Mouse (Mus musculus): ENCODE data around the gene Slc43a1. TPM values are rescaled to one million over a fixed set of nuclear protein-coding genes. Genes with fewer than 3 reads are reported as not detected.

Slc43a1 gene
- polyA plus RNA-seq, 1 experiment from 2014 or later, result 2.6 TPM

DNA sequence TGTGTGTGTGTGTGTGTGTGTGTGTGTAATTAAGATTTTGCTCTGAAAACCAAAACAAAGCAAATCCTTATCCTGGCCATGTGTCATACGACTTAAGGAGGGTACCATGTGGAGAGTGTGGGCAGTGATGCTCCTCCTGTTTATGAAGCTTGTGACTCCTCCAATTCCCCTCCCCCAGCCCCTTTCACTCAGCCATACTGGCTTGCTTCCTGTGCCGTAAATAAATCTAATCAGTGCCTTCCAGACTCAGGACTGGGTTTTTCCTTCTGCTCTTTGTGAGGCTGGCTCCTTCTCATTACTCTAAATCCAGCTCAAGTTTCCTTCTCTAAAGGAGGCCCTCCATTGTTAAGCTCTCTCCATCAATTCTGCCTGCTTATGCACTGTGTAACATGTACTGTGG is 15.4 kb upstream of the Slc43a1 start:
- Histone ChIP-seq H3K27me3 (replicated peaks; ENCODE audit: control insufficient read depth, insufficient read depth, low read length) (peaks cover 5% of the 10 kb centered on the region), H3K9ac (replicated peaks; ENCODE audit: low read depth, low read length) (no peak overlapping the region), H3K4me2 (ENCODE audit: low read length) (no peak overlapping the region), H3K9me3 (ENCODE audit: control insufficient read depth, low read length) (no peaks in the 10 kb centered on the region), H3K4me1 (replicated peaks; ENCODE audit: control insufficient read depth, insufficient read depth, low read length) (peaks cover 8% of the 10 kb centered on the region), H3K4me3 (replicated peaks; ENCODE audit: low read length) (no peak overlapping the region), H3K36me3 (ENCODE audit: control insufficient read depth, insufficient read depth) (no peaks in the 10 kb centered on the region), H3K27ac (ENCODE audit: low read length) (no peak overlapping the region)
- 51% methylated on average over 2 of the region's 2 CpGs for WGBS
- no peak for ATAC-seq

DNA sequence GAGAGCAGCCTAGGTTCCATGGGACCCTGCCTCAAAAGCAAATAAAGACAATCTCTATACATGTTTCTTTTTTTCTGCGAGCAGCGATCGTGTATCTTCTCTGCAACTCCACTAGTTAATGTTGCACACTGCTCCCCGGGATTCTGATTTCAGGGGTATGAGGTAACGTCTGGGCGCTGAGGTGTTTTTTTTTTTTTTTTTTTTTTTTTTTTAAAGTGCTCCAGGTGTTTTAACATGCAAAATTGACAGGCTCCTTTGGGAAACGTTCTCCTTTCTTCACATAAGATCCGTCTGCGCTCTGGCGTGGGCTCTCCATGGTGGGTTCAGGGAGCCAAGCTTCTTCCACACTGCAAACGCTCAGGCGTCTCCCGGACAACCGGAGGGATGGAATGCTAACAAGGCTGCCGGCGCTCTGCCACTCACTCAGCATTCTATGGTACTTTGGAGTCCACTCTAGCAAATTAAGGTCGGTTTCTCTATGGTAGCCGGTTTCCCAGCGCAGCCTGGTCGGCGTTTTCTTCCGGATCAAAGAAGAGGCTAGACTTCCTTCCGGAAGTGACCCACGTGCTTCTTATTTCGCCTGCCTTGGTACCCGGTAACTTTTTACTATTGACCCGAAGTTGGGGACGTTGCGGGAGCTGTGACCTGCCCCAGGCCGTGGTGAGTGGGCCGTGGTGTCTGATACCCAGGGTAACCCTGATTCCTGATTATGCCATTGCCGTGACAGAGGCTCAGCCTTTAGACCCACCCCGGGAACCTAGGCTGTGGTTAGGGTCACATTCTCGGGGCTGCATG is 12.0 kb upstream of the Slc43a1 start, which contains the start of gene Timm10:
Timm10 (plus strand) TSS at position 510 of the 795 bp plus-strand sequence.
- Histone ChIP-seq H3K4me2 (ENCODE audit: low read length) (peak within 1 kb of the TSS; percentile 100), H3K9me3 (ENCODE audit: control insufficient read depth, low read length) (no peaks in the 10 kb centered on the region), H3K27me3 (replicated peaks; ENCODE audit: control insufficient read depth, insufficient read depth, low read length) (0 out of 2 replicates have a peak, but pooled peaks cover 2% of the 10 kb centered on the region), H3K36me3 (ENCODE audit: control insufficient read depth, insufficient read depth) (no peaks in the 10 kb centered on the region; the same call in 1 of the 2 replicates), H3K4me1 (replicated peaks; ENCODE audit: control insufficient read depth, insufficient read depth, low read length) (peaks cover 11% of the 10 kb centered on the region), H3K9ac (replicated peaks; ENCODE audit: low read depth, low read length) (peak within 1 kb of the TSS; percentile 64), H3K27ac (ENCODE audit: low read length) (peak within 1 kb of the TSS; percentile 58; the same call in 1 of the 2 replicates), H3K4me3 (replicated peaks; ENCODE audit: low read length) (peak within 1 kb of the TSS; percentile 94)
- ATAC-seq, result peak; percentile 95
- under 1% methylated on average over 34 of the region's 34 CpGs for WGBS

DNA sequence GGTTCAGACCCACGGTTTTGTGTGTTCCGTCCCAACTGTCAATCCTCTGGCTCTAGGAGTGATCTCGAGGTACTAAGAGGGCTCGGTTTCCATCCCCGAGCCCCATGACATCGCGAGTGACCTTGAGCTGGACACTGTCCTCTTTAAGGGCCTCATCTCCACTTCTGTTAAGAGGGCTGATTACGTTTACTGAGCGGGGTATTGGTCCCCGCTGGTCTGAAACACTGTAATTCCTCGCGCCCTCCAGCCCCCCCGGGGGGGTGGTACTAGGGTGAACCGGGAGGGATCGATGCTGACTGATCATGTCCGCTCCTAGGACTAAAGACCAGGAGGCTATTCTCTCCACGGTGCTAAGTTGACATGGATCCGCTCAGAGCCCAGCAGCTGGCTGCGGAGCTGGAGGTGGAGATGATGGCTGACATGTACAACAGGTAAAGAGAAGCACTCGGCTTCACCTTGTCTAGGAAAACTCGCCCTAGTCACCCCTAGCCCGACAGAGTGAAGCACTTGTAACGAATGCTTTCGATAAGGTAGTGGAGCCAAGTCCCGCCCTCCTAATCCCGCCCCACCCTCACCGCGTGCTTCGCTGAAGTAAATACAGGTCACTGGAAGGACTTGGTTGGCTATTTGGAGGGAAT is 11.2 kb upstream of the Slc43a1 start:
- H3K4me1 ChIP-seq (replicated peaks; ENCODE audit: control insufficient read depth, insufficient read depth, low read length), result peaks cover 16% of the 10 kb centered on the region
- H3K27me3 ChIP-seq (replicated peaks; ENCODE audit: control insufficient read depth, insufficient read depth, low read length), result 0 out of 2 replicates have a peak, but pooled peaks cover under 1% of the 10 kb centered on the region
- WGBS, result under 1% methylated on average over 29 of the region's 29 CpGs
- peak overlapping the region; percentile 100 for H3K4me2 ChIP-seq (ENCODE audit: low read length)
- no peaks in the 10 kb centered on the region for H3K9me3 ChIP-seq (ENCODE audit: control insufficient read depth, low read length)
- ATAC-seq, result no peak; the same call in 1 of the 2 replicates
- no peak overlapping the region for H3K27ac ChIP-seq (ENCODE audit: low read length)
- H3K4me3 ChIP-seq (replicated peaks; ENCODE audit: low read length), result peak overlapping the region; percentile 94
- H3K36me3 ChIP-seq (ENCODE audit: control insufficient read depth, insufficient read depth), result no peaks in the 10 kb centered on the region; the same call in 1 of the 2 replicates
- H3K9ac ChIP-seq (replicated peaks; ENCODE audit: low read depth, low read length), result peak overlapping the region; percentile 64

DNA sequence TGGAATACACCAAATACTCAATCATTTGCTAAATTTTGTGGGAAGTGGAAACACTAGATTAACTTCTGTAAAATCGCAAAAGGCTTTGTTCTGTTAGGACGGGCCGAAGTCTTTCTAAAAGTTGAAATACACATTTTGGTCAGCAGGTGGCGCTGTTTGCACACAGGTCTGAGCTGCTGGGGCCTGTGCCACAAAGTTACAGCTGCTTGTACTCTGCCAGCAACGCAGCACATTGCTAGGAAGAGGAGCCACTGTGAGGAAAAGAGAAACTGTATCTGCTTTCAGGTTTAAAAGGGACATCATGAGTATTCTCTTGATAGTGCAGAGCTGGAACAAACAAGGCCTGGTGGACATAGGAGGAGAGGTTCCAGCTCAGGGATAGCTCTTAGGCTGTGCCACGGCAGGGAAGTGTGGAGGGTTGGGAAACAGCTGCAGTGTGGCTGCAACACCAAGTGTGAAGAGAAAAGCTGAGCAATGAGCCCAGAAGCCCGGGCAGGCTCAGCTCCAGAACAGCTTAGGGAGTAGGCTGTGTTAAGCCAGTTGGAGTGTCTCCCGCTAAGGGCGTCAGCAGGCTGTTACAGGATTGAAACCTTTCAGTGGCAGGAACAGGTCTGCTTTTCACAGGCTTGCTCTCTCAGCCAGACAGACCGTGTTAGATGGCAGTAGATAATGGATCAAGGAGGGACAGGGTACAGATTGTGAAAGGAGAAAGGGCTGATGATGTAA is 6.8 kb upstream of the Slc43a1 start:
- no peaks in the 10 kb centered on the region for H3K9me3 ChIP-seq (ENCODE audit: control insufficient read depth, low read length)
- H3K4me1 ChIP-seq (replicated peaks; ENCODE audit: control insufficient read depth, insufficient read depth, low read length), result peaks cover 16% of the 10 kb centered on the region
- H3K4me2 ChIP-seq (ENCODE audit: low read length), result no peak overlapping the region
- H3K27me3 ChIP-seq (replicated peaks; ENCODE audit: control insufficient read depth, insufficient read depth, low read length), result no peaks in the 10 kb centered on the region
- peak overlapping the region; percentile 63; the same call in 1 of the 2 replicates for H3K27ac ChIP-seq (ENCODE audit: low read length)
- H3K9ac ChIP-seq (replicated peaks; ENCODE audit: low read depth, low read length), result no peak overlapping the region
- ATAC-seq, result peak; percentile 76
- H3K36me3 ChIP-seq (ENCODE audit: control insufficient read depth, insufficient read depth), result no peaks in the 10 kb centered on the region; the same call in 1 of the 2 replicates
- no peak overlapping the region for H3K4me3 ChIP-seq (replicated peaks; ENCODE audit: low read length)
- 30% methylated on average over 10 of the region's 10 CpGs for WGBS

DNA sequence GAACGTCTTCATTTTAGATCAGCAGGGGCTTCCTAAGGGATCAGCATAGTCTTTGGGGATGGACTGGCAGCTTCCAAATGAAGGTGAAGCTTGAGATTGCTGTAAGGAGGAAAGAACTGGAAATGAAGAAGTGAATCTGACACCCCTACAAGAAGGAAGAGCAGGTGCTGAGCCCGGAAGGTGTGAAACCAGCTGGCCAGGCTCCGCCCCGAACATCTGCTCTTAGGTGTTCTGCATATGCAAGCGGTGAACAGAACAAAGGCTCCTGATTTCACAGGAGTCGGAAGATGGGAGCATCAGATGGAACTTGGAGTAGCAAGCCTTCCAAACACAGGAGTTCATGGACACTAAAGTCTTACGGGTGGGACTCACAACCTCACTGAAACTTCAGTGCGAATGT is 1.5 kb upstream of the Slc43a1 start:
- H3K36me3 ChIP-seq (ENCODE audit: control insufficient read depth, insufficient read depth), result no peaks in the 10 kb centered on the region
- ATAC-seq, result no peak
- H3K27ac ChIP-seq (ENCODE audit: low read length), result no peak overlapping the region
- WGBS, result 65% methylated on average over 8 of the region's 8 CpGs
- peaks cover 17% of the 10 kb centered on the region for H3K4me1 ChIP-seq (replicated peaks; ENCODE audit: control insufficient read depth, insufficient read depth, low read length)
- no peak overlapping the region for H3K9ac ChIP-seq (replicated peaks; ENCODE audit: low read depth, low read length)
- H3K9me3 ChIP-seq (ENCODE audit: control insufficient read depth, low read length), result no peaks in the 10 kb centered on the region
- no peak overlapping the region for H3K4me3 ChIP-seq (replicated peaks; ENCODE audit: low read length)
- H3K27me3 ChIP-seq (replicated peaks; ENCODE audit: control insufficient read depth, insufficient read depth, low read length), result peaks cover 24% of the 10 kb centered on the region
- H3K4me2 ChIP-seq (ENCODE audit: low read length), result no peak overlapping the region

DNA sequence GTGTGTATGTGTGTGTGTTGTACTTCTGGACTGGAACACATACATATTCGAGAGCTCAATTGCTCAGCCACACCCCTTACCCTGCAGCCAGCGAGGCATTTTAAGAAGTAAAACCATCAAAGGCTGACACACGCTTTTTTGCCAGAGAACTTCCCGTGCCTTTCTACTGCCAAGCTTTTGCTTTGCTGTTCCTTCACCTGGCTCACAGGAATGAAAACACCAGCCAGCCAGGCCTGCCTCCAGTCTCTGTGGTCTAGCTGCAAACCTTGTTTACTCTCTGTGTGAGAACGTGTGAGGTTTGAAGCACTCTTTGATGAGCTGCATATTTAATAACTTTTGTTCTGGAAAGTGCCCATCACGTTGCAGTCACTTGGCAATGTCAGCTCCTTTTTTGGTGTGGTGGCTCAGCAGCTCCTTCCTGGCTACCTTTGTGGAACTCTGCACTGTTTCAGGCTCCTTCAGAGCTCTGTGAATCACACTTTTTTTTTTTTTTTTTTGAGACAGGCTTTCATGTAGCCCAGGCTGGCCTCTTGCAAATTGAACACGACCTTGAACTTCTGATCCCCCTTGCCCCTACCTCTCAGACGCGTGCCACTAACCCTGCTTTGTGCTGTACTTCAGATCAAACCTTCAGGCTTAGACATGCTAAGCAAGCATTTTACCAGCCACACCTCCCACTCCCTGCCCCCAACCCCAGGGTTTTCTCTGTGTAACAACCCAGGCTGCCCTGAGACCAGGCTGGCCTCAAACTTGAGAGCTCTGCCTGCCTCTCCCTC is 645 bp upstream of the Slc43a1 start:
- Histone ChIP-seq H3K4me2 (ENCODE audit: low read length) (no peak overlapping the region), H3K36me3 (ENCODE audit: control insufficient read depth, insufficient read depth) (no peaks in the 10 kb centered on the region)
- no peak for ATAC-seq

DNA sequence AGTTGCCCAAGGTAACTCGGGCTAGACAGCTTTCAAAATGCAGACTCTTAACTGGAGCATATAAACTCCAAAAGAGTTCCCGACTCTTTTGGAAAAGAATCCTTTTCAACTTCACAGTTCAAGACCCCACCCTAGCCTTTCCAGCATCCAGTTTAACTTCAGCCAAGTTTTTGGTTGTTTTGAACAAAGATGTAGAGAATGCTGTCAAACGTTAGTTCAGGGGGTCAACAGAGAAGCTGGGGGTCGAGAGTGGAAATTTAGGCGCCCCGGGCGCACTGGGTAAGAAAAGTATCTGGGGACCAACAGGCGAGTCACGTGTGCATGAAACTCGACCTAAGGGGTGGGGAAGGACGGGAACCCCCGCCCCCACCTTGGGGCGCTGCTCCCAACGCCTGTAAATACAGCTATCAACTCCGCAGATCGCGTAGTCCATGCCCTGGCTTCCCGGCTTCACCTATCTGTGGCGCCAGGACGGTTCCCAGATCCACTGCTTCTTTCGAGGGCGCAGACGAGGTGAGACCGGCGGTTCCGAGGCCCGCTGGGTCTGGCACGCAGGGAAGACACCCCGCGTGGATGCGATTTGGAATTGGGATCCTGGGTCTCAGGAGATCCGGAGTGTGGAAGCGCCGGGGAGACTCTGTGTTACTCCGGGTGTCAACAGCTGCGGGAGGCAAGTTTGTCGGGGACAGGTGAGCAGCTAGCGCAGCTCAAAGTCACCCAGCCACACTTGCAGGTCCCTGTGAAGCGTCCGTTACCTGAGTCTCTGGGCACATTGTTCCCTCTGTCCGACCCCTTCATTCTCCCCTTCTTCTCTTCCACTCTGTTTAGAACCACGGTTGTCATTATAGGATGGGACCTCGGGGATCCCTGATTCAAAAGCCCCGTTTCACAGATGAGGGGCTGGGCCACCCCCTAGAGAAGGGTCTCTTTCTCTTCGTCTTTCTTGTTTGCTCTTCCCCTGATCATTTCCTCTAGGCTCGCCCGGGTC is 637 bp downstream of the Slc43a1 start:
- peak; percentile 11 for ATAC-seq
- Histone ChIP-seq H3K4me3 (replicated peaks; ENCODE audit: low read length) (peak overlapping the region; percentile 49), H3K4me2 (ENCODE audit: low read length) (peak overlapping the region; percentile 83), H3K9ac (replicated peaks; ENCODE audit: low read depth, low read length) (peak overlapping the region; percentile 46), H3K36me3 (ENCODE audit: control insufficient read depth, insufficient read depth) (no peaks in the 10 kb centered on the region), H3K4me1 (replicated peaks; ENCODE audit: control insufficient read depth, insufficient read depth, low read length) (peaks cover 16% of the 10 kb centered on the region), H3K9me3 (ENCODE audit: control insufficient read depth, low read length) (no peaks in the 10 kb centered on the region), H3K27me3 (replicated peaks; ENCODE audit: control insufficient read depth, insufficient read depth, low read length) (peaks cover 24% of the 10 kb centered on the region), H3K27ac (ENCODE audit: low read length) (no peak overlapping the region)
- under 1% methylated on average over 47 of the region's 47 CpGs for WGBS

More for the DNA sequence above, 645 bp upstream of the Slc43a1 start:
- H3K27ac ChIP-seq (ENCODE audit: low read length), result no peak overlapping the region
- WGBS, result 23% methylated on average over 9 of the region's 9 CpGs
- H3K4me3 ChIP-seq (replicated peaks; ENCODE audit: low read length), result no peak overlapping the region
- peaks cover 24% of the 10 kb centered on the region for H3K27me3 ChIP-seq (replicated peaks; ENCODE audit: control insufficient read depth, insufficient read depth, low read length)
- H3K9me3 ChIP-seq (ENCODE audit: control insufficient read depth, low read length), result no peaks in the 10 kb centered on the region
- H3K9ac ChIP-seq (replicated peaks; ENCODE audit: low read depth, low read length), result no peak overlapping the region
- H3K4me1 ChIP-seq (replicated peaks; ENCODE audit: control insufficient read depth, insufficient read depth, low read length), result peaks cover 16% of the 10 kb centered on the region
